Mouse (Mus musculus) lung, postnatal 0 days (tissue): ENCODE data around the gene Wnt10a. TPM values are rescaled to one million over a fixed set of nuclear protein-coding genes. Genes with fewer than 3 reads are reported as not detected.

ENCODE experiments used
- ATAC-seq: fragments of 200-750 bp; cut with Nextera tagmentation; 2 replicates; pipeline ENCODE4 v1.8.0; 2017; ENCODE audit warnings: moderate library complexity
- DNase-seq: peaks from one replicate; pipeline ENCODE4 v3.0.0-alpha.2; 2016; ENCODE audit warnings: low spot score
- H3K27ac ChIP-seq: fragments of 300-500 bp; sonication (generic); 2 replicates; pipeline ENCODE4 v1.5.1; 2014; ENCODE audit warnings: antibody characterized with exemption, mild to moderate bottlenecking, low read length, mixed read lengths
- H3K27me3 ChIP-seq: fragments of 300-500 bp; sonication (generic); replicated peaks from 2 replicates; pipeline ENCODE4 v1.6.1; 2014; ENCODE audit warnings: low read length, mixed read lengths; ENCODE audit not compliant: insufficient read depth
- H3K36me3 ChIP-seq: fragments of 300-500 bp; sonication (generic); 2 replicates; pipeline ENCODE4 v1.6.1; 2014; ENCODE audit warnings: low read length, mixed read lengths; ENCODE audit not compliant: insufficient read depth
- H3K4me1 ChIP-seq: fragments of 300-500 bp; sonication (generic); 2 replicates; pipeline ENCODE4 v1.6.1; 2014; ENCODE audit warnings: antibody characterized with exemption, low read depth, low read length, mixed read lengths; ENCODE audit not compliant: insufficient read depth
- H3K4me2 ChIP-seq: fragments of 300-500 bp; sonication (generic); replicated peaks from 2 replicates; pipeline ENCODE4 v1.6.1; 2014; ENCODE audit warnings: low read depth, mild to moderate bottlenecking, low read length, moderate library complexity, mixed read lengths
- H3K4me3 ChIP-seq: fragments of 300-500 bp; sonication (generic); 2 replicates; pipeline ENCODE4 v1.5.1; 2014; ENCODE audit warnings: low read depth, low read length
- H3K9ac ChIP-seq: fragments of 300-500 bp; sonication (generic); replicated peaks from 2 replicates; pipeline ENCODE4 v1.6.1; 2014; ENCODE audit warnings: low read depth, mild to moderate bottlenecking
- H3K9me3 ChIP-seq: fragments of 300-500 bp; sonication (generic); 2 replicates; pipeline ENCODE4 v1.6.1; 2016; ENCODE audit warnings: low read length, mixed read lengths
- CTCF ChIP-seq: IDR thresholded peaks from 2 replicates; pipeline ENCODE4 v1.5.1; 2016; ENCODE audit warnings: antibody characterized with exemption, mild to moderate bottlenecking
- EP300 ChIP-seq: IDR thresholded peaks from 2 replicates; pipeline ENCODE4 v1.6.1; 2016; ENCODE audit warnings: antibody characterized with exemption, mild to moderate bottlenecking, control low read depth
- WGBS: fragments of 180-500 bp; shearing (Covaris S2); extraction: QIAGEN DNeasy Blood & Tissue Kit; methylation state at CpG from one replicate; pipeline ENCODE4 v1.1.7; 2014; 5-methylcytosine and 5-hydroxymethylcytosine counted together
- polyA plus RNA-seq: library from polyadenylated mRNA; unstranded; fragments of >200 nt; fragmentation: Nextera tagmentation; extraction: Ambion mirVana; gene quantifications from 2 replicates; pipeline ENCODE4 v1.2.1, GENCODE M21; 2015

The Wnt10a gene
- polyA plus RNA-seq, 1 experiment from 2014 or later = not detected

- Histone ChIP-seq H3K27me3 (peaks cover 46% of the 10 kb centered on the region), H3K9me3 (no peaks in the 10 kb centered on the region), H3K4me1 (peaks cover 6% of the 10 kb centered on the region), H3K9ac (no peak overlapping the region), H3K27ac (no peak overlapping the region), H3K4me2 (no peak overlapping the region), H3K36me3 (no peaks in the 10 kb centered on the region), H3K4me3 (no peak overlapping the region)
- WGBS = 18% methylated on average over 14 of the region's 14 CpGs
- no peak for DNase-seq
- TF ChIP-seq EP300 (no peak), CTCF (no peak)
- no peak for ATAC-seq
These were observed 9.3 kb upstream of the Wnt10a start for GRCm38 (mm10) chr1:74782045-74782444.

- peak overlapping the region; percentile 34; the same call in 1 of the 2 replicates for H3K4me3 ChIP-seq
- peak overlapping the region; percentile 63 for H3K4me2 ChIP-seq
- TF ChIP-seq EP300 (no peak), CTCF (no peak)
- no peaks in the 10 kb centered on the region for H3K9me3 ChIP-seq
- no peaks in the 10 kb centered on the region for H3K36me3 ChIP-seq
- H3K4me1 ChIP-seq = peaks cover 6% of the 10 kb centered on the region
- no peak overlapping the region for H3K27ac ChIP-seq
- ATAC-seq (no peak), DNase-seq (no peak)
- 3% methylated on average over 13 of the region's 13 CpGs for WGBS
- peaks cover 57% of the 10 kb centered on the region for H3K27me3 ChIP-seq
- no peak overlapping the region for H3K9ac ChIP-seq
These were observed 7.8 kb upstream of the Wnt10a start for GRCm38 (mm10) chr1:74783554-74783953.

GRCm38 (mm10) chr1:74784041-74784759, 7.1 kb upstream of the Wnt10a start:
- ATAC-seq (peak; percentile 33; the same call in 1 of the 2 replicates), DNase-seq (peak; percentile 58)
- TF ChIP-seq EP300 (no peak), CTCF (peak; percentile 65)
- Histone ChIP-seq H3K36me3 (no peaks in the 10 kb centered on the region), H3K4me1 (peaks cover 6% of the 10 kb centered on the region), H3K4me2 (peak overlapping the region; percentile 63), H3K27ac (no peak overlapping the region), H3K4me3 (peak overlapping the region; percentile 34), H3K9ac (no peak overlapping the region), H3K9me3 (no peaks in the 10 kb centered on the region), H3K27me3 (peaks cover 63% of the 10 kb centered on the region)
- WGBS = 1% methylated on average over 62 of the region's 67 CpGs

- DNase-seq (peak; percentile 81), ATAC-seq (peak; percentile 42; the same call in 1 of the 2 replicates)
- peaks cover 6% of the 10 kb centered on the region for H3K4me1 ChIP-seq
- no peak overlapping the region for H3K27ac ChIP-seq
- no peak overlapping the region for H3K4me2 ChIP-seq
- TF ChIP-seq CTCF = peak; percentile 84
- no peak for TF ChIP-seq EP300
- 2% methylated on average over 7 of the region's 7 CpGs for WGBS
- H3K9ac ChIP-seq = no peak overlapping the region
- no peaks in the 10 kb centered on the region for H3K9me3 ChIP-seq
- no peak overlapping the region for H3K4me3 ChIP-seq
- H3K36me3 ChIP-seq = no peaks in the 10 kb centered on the region
- peaks cover 77% of the 10 kb centered on the region for H3K27me3 ChIP-seq
These were observed 3.5 kb upstream of the Wnt10a start for GRCm38 (mm10) chr1:74787846-74788245.

- Histone ChIP-seq H3K9me3 (no peaks in the 10 kb centered on the region), H3K4me2 (no peak overlapping the region), H3K27ac (no peak overlapping the region), H3K9ac (no peak overlapping the region), H3K27me3 (peaks cover 77% of the 10 kb centered on the region), H3K4me3 (no peak overlapping the region), H3K36me3 (no peaks in the 10 kb centered on the region), H3K4me1 (peaks cover 6% of the 10 kb centered on the region)
- TF ChIP-seq EP300 (no peak), CTCF (no peak)
- DNase-seq = no peak
- ATAC-seq = no peak
- WGBS = 17% methylated on average over 6 of the region's 6 CpGs
These were observed 2.6 kb upstream of the Wnt10a start for GRCm38 (mm10) chr1:74788603-74789176.

GRCm38 (mm10) chr1:74790095-74790494, 1.2 kb upstream of the Wnt10a start:
- H3K9me3 ChIP-seq = no peaks in the 10 kb centered on the region
- H3K4me1 ChIP-seq = no peaks in the 10 kb centered on the region
- TF ChIP-seq EP300 (no peak), CTCF (no peak)
- DNase-seq (no peak), ATAC-seq (no peak)
- H3K27ac ChIP-seq = no peak overlapping the region
- H3K4me2 ChIP-seq = no peak overlapping the region
- peaks cover 77% of the 10 kb centered on the region for H3K27me3 ChIP-seq
- H3K9ac ChIP-seq = no peak overlapping the region
- no peaks in the 10 kb centered on the region for H3K36me3 ChIP-seq
- H3K4me3 ChIP-seq = no peak overlapping the region
- 17% methylated on average over 3 of the region's 3 CpGs for WGBS
